Mouse (Mus musculus): ENCODE measurements around the gene Dennd1b.

Gene Dennd1b

GRCm38 (mm10) chr1:139087564-139087963 is 124.3 kb downstream of the Dennd1b start:
- DNase-seq = no peak

DNA sequence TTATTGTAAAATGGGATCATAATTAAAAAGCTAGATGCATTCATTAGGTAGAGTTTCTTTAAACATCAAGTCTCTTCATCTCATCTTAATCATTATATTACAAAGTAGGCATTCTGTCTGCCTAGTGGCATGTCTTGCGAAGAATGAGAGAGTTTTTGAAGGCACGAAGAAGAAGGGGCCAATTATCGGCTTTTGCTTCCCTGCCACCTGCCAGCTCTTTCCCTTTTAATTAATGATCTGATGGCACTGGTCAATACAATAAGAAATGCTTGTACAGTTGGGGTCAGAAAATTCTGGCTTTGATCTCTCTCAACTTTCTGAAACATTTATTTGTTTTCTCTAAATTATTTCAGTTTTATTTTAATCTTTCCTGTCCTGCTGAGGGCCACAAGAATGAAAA is 127.5 kb downstream of the Dennd1b start:
- DNase-seq = no peak

- DNase-seq = no peak
These were observed 128.5 kb downstream of the Dennd1b start for GRCm38 (mm10) chr1:139091701-139092100.

- DNase-seq = peak; percentile 31
These were observed 128.9 kb downstream of the Dennd1b start for GRCm38 (mm10) chr1:139092144-139092543.

GRCm38 (mm10) chr1:139092722-139093121 is 129.5 kb downstream of the Dennd1b start:
- DNase-seq = peak; percentile 37

- DNase-seq = no peak
These were observed 133.1 kb downstream of the Dennd1b start for GRCm38 (mm10) chr1:139096369-139096768.

- DNase-seq = no peak
These were observed 134.9 kb downstream of the Dennd1b start for GRCm38 (mm10) chr1:139098088-139098487.

DNA sequence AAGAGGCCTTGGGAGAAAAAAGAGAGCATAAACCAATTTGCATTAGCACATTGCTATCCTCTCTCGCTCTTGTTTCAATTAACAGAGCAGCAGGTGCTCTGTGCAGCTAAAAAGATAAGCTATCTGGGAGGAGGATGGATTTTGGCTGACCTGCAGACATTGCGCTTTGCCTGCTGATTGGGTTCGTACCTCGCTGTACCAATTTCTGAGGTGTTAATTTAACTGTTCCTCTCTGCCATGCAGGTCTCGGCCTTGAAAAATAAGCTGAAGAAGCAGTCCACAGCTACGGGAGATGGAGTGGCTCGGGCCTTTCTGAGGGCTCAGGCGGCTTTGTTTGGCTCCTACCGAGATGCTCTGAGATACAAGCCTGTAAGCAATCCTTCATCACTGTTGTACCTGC is 138.5 kb downstream of the Dennd1b start:
- no peak for DNase-seq

- no peak for DNase-seq
These were observed 145.0 kb downstream of the Dennd1b start for GRCm38 (mm10) chr1:139108251-139108650.

DNA sequence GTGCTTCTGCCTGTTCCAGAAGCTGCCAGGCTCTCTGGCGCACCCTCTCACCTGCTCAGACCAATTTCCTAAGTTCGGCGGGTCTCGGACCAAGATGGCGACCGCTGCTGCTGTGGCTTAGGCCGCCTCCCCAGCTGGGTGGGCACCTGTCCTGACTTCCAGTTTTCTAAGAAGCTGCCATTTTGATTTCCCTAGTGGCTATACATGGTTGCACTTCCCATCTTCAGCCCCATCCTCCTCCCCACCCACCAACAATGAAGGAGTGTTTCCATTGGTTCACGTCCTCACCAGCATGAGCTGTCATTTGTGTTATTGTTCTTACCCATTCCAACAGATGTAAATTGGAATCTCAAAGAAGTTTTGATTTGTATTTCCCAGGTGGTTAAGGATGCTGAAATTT is 159.4 kb downstream of the Dennd1b start:
- DNase-seq = no peak

DNA sequence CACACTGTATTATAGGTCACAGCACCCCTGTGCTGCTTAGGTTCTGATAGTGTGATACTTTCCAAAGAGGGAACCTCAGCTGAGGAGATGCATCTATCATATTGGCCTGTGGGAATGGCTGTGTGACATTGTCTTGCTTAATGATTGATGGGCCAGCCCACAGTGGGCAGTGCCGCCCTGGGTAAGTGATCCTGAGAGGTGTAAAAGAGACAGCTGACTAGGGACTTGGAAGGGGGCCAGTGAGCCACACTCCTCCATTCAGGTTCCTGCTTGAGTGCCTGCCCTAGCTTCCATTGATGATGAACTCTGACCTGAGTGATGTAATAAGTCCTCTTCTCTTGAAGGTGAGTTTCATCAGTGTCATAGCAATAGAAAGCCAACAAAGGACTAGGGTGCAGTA is 176.4 kb downstream of the Dennd1b start:
- DNase-seq = no peak

- no peak for DNase-seq
These were observed 182.3 kb downstream of the Dennd1b start for GRCm38 (mm10) chr1:139145516-139145915.

- no peak for DNase-seq
These were observed 183.1 kb downstream of the Dennd1b start for GRCm38 (mm10) chr1:139146306-139146705.

DNA sequence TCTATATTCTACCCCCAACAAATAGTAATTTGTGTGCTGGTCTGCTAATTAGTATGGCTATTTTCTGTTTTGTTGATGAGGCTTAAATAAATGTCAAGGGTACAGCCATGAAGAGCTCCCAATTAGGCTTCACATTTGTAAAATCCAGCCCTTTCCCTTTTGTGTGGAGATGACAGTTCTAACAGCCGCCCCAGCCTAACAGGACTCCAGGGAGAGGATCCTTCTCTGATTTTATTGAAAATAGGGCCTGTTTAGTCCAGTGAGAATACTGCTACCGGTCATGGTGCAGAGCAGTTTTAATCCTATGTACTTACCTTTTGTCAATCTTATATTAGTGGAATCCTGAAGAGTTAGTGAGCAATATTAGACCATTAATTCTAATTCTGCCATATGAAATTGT is 189.8 kb downstream of the Dennd1b start:
- DNase-seq = no peak

DNA sequence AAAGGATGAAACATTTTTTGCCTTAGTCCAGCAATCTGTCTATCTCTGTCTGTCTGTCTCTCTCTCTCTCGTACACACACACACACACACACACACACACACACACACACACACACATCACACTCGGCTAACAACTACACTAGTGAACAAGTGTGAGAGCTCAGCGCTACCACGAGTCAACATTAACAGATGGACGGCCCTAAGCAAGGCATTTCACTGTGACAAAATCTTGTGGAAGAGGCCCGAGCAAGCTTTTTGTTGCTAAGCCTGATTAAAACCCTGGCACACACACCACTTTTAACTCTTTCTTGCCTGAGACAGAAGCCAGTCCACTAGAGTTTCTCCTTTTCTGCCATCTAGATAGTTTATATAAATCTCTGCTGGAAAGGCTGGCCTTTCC is 190.3 kb downstream of the Dennd1b start:
- DNase-seq = no peak

DNA sequence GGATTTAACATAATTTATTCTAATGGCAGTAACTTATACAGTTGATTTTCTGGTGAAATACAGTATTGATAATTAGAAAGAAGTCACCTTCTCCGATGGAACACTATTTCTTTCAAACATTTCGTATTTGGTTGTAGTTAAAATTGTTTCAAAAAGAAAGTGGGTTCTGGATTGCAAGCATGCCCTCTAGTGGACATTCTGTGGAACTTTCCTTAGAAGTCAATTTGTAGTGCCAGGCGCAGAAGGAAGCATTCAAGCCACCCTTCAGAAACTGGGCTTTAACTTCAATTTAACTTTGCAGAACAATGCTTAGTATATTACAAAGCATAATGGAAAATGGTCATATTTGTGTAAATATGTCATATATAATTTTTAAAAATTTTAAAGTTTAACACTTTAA is 193.2 kb downstream of the Dennd1b start:
- peak; percentile 63 for DNase-seq

DNA sequence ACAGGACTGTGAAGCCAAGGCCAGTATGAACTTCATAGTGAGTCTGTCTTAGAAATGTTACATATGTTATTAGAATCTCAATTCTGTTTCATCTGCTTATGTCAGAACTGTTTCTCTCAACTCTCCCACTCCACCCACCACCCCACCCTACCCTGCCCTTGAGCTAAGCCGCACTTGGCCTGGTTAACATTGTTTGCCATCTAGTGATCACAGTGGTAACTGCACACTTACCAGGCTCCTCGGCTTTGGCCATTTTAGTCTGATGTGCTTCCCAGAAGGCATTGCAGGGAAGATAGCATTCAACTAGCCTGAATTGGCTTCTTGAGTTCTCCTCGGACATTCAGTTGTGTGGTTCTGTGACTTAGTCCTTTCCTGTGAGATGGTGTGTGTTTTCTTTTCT is 198.4 kb downstream of the Dennd1b start:
- DNase-seq = peak; percentile 46

- DNase-seq = peak; percentile 63
These were observed 199.6 kb downstream of the Dennd1b start for GRCm38 (mm10) chr1:139162814-139163213.

- no peak for DNase-seq
These were observed 211.0 kb downstream of the Dennd1b start for GRCm38 (mm10) chr1:139174058-139174832.

DNA sequence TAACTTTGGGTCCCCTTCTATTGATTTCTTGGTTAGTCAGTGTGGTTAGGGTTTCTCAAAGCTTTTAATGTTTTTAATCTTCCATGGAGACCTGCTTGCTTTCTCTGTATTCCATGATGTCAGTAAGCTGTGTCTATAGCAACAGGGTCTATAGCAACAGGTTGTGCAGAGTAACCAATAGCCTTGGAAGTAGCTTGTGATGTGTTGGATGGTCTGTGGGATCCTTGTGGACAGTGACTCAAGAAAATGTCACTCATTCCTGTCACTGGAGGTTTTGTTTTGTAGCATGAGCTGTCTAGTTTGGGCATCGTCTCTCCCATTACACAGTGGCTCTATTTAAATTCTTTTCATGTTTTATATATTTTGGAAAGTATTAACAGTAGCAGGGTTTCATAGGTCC is 216.5 kb downstream of the Dennd1b start:
- no peak for DNase-seq

DNA sequence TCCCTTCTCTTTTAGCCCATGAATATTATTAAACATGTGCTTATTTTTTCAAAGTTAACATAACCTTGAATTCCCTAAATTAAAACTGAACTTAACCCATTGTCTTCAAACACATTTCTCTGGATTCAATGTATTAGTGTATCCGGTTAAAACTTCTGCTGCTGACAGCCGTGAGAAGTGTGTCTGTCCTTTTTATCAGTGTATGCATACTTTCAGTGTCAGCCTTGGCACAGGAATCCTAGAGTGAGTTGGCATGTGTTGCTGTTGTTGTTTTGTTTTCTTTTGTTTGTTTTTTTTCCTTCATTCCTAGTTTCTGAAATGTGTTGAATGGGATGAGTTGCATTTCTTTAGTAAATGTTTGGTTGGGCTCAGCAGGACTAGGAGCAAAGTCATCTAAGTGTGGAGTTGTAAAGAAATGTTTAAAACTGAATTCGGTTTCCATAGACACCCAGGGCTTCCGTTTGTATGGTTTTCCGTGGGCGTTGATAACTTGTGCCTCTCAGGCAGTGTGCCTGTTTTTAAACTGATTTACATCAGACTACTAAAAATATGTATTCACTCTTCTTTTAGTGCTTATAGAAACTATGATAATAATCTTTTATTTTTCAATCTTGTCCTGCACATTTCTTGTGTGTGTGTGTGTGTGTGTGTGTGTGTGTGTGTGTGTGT is 217.4 kb downstream of the Dennd1b start:
- no peak for DNase-seq

DNA sequence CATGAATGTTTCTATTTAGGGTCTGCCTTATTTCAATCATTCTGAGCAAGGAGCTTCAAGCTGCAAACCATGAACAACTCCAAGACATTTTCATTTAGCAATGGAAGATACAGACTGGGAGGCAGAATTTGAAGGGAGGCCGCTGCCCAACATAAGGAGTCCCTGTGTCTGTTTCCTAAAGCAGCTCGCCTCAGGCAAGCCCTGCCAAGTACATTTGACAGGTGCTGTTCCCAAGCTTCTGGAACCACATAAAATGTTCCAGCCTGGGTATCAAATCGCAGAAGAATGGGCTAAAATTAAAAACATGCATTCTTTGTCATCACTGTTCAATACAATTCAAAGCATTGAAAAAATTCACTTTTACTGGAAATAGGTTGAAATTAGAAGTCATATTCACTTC is 229.4 kb downstream of the Dennd1b start:
- no peak for DNase-seq

DNA sequence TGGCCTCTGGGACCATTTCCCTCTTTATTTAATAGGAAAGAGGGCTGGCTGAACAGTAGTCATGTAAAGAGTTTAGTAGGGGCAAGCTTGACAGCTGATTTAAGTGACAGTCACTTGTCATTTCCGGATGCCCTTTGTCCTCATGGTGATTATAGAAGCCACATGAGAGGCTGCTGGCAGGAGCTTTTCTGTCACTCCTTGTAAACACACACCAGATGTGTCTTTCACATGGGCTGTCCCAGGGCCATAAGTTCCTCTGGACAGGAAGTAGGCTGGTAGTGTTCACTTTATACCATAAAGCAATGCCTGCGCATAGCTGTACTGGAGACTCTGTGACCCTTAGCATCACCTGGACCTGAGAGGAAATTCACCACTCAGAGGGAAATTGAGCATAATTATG is 230.8 kb downstream of the Dennd1b start:
- peak; percentile 41 for DNase-seq

DNA sequence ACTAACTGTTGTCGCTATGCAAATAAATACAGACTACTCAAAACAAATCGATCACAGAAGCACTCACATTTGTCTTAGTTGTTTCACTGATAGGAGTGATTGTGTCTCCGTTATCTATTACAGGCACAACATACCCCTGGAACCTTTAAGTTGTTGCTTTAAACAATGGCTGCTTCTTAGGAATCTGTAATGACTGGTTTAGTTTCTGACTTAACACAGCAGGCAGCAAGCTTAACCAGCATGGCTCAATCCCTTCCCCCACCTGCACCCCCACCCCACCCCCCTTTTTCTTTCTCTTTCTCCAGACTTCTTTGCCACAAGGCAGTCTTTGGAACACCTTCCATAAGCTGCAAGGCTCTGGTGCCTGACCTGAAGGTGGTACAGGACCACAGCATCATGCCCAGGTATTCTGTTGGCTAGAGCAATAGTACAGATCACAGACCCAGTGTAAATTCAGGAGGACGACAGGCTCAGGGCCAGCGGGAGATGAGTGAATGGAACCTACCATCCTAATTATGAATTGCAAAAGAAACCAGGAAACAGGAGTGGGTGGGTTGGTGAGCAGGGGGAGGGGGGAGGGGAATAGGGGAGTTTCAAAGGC is 231.3 kb downstream of the Dennd1b start:
- no peak for DNase-seq

All from embryo, embryonic 11 days (tissue).